Mouse (Mus musculus): ENCODE measurements at regions not wholly inside any gene's neighbourhood (a gene's known extent, or its start where the extent isn't known, plus 50 kb on each side); places are given as distances from the start of the nearest gene placed in this dataset.

DNA sequence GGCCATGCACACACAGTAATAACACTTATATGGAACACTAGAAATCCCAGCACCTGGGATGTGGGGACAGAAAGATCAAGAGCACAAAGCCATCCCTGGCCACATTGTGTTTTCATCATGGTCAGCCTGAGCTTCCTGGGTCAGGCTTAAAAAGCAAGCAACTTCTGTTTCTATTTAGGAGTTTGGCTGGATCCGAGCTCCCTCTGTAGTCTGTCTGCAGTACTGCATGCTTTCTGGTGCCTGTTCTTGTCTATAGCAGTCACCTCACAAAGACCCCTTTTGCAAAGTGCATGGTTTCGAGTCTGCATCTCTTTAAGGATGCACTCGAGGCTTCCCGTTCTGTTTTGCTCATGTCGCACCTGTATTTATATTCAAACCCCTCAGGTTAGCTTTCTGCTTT, 73.4 kb upstream of the Gm14444 start:
- H3K36me3 ChIP-seq (ENCODE audit: control insufficient read depth, insufficient read depth, low read length), result no peaks in the 10 kb centered on the region
- no peak overlapping the region for H3K27ac ChIP-seq (ENCODE audit: low read depth, low read length)
- ATAC-seq (ENCODE audit: low read depth), result no peak
- H3K4me1 ChIP-seq (ENCODE audit: control insufficient read depth, insufficient read depth, low read length), result no peaks in the 10 kb centered on the region
- H3K9me3 ChIP-seq (ENCODE audit: control insufficient read depth, low read length), result no peaks in the 10 kb centered on the region
- 33% methylated on average over 5 of the region's 5 CpGs for WGBS
- no peak overlapping the region for H3K4me2 ChIP-seq (ENCODE audit: low read depth, low read length)
- H3K9ac ChIP-seq (replicated peaks; ENCODE audit: low read depth, low read length), result no peak overlapping the region
- H3K4me3 ChIP-seq (ENCODE audit: low read depth, low read length), result no peak overlapping the region
- H3K27me3 ChIP-seq (ENCODE audit: control insufficient read depth, insufficient read depth, low read length), result no peaks in the 10 kb centered on the region

DNA sequence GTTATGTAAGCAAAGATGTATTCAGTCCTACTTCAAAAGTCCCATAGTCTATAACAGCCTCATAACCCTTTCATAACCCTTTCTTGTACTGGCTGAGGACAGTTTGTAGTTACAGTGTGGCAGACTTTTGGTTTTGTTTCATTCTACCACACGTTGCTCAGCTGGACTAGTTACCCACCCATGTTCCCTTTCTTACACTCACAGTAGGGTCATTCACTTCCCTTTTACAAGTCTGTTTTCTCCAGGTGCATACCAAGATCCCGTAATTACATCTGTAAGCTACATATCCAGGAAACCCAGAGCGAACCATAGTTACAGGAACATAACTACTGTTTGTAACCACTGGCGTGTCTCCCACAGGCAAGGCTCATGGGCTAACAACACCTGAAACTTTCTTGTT, 72.1 kb upstream of the Gm14444 start:
- Histone ChIP-seq H3K4me1 (ENCODE audit: control insufficient read depth, insufficient read depth, low read length) (no peaks in the 10 kb centered on the region), H3K9me3 (ENCODE audit: control insufficient read depth, low read length) (no peaks in the 10 kb centered on the region), H3K4me2 (ENCODE audit: low read depth, low read length) (no peak overlapping the region), H3K4me3 (ENCODE audit: low read depth, low read length) (no peak overlapping the region), H3K27me3 (ENCODE audit: control insufficient read depth, insufficient read depth, low read length) (no peaks in the 10 kb centered on the region), H3K36me3 (ENCODE audit: control insufficient read depth, insufficient read depth, low read length) (no peaks in the 10 kb centered on the region), H3K9ac (replicated peaks; ENCODE audit: low read depth, low read length) (no peak overlapping the region), H3K27ac (ENCODE audit: low read depth, low read length) (no peak overlapping the region)
- no peak for ATAC-seq (ENCODE audit: low read depth)
- 85% methylated on average over 4 of the region's 4 CpGs for WGBS

DNA sequence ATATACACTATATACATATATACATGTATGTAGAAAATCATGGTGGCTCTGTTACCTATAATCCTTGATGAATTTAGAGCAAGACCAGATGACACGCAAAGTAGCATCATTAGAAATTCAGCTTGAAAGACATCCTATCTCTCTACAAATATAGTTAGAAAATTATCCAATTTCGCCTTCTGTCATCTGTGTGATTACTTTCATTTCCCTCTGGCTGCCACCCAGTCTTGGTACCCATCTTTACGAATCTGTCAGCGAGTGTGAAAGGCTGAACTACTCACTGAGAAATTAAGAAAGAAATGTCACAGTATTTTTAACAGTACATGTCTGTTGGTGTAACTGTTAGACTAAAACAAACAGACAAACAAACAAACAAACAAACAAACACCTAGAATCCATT, 67.8 kb upstream of the Gm14444 start:
- Histone ChIP-seq H3K27me3 (ENCODE audit: control insufficient read depth, insufficient read depth, low read length) (no peaks in the 10 kb centered on the region), H3K9ac (replicated peaks; ENCODE audit: low read depth, low read length) (no peak overlapping the region), H3K4me3 (ENCODE audit: low read depth, low read length) (no peak overlapping the region), H3K4me2 (ENCODE audit: low read depth, low read length) (no peak overlapping the region), H3K27ac (ENCODE audit: low read depth, low read length) (no peak overlapping the region), H3K4me1 (ENCODE audit: control insufficient read depth, insufficient read depth, low read length) (no peaks in the 10 kb centered on the region), H3K36me3 (ENCODE audit: control insufficient read depth, insufficient read depth, low read length) (no peaks in the 10 kb centered on the region), H3K9me3 (ENCODE audit: control insufficient read depth, low read length) (no peaks in the 10 kb centered on the region)
- WGBS, result 86% methylated on average over 4 of the region's 4 CpGs
- no peak for ATAC-seq (ENCODE audit: low read depth)

DNA sequence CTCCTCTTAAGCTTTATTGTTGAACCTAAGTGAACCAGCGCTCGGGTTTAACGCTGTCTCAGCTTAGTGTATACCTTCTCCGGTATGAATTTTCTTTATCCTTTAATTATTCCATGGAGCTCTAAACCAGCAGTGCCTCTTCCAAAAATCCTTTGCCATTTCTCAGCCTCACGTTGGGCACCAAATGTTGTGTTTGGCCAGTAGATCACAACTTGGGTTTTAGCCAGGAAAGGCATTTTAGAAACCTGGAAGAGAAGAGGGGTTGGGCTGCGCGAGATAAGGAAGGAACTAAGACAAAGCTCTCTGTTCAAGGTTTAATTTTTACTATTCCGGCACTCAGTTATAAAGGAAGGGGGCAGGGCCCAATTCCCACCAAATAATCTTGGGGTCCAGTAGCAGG, 61.9 kb upstream of the Gm14444 start:
- H3K4me3 ChIP-seq (ENCODE audit: low read depth, low read length), result no peak overlapping the region
- no peak overlapping the region for H3K27ac ChIP-seq (ENCODE audit: low read depth, low read length)
- H3K9ac ChIP-seq (replicated peaks; ENCODE audit: low read depth, low read length), result no peak overlapping the region
- H3K36me3 ChIP-seq (ENCODE audit: control insufficient read depth, insufficient read depth, low read length), result no peaks in the 10 kb centered on the region
- 87% methylated on average over 8 of the region's 8 CpGs for WGBS
- H3K27me3 ChIP-seq (ENCODE audit: control insufficient read depth, insufficient read depth, low read length), result no peaks in the 10 kb centered on the region
- no peaks in the 10 kb centered on the region for H3K4me1 ChIP-seq (ENCODE audit: control insufficient read depth, insufficient read depth, low read length)
- ATAC-seq (ENCODE audit: low read depth), result no peak
- no peak overlapping the region for H3K4me2 ChIP-seq (ENCODE audit: low read depth, low read length)
- no peaks in the 10 kb centered on the region for H3K9me3 ChIP-seq (ENCODE audit: control insufficient read depth, low read length)

All from neural tube, embryonic 14.5 days (tissue).